Mouse (Mus musculus) hindbrain, postnatal 0 days (tissue): ENCODE measurements at regions not wholly inside any gene's neighbourhood (a gene's known extent, or its start where the extent isn't known, plus 50 kb on each side); places are given as distances from the start of the nearest gene placed in this dataset.

ENCODE experiments used
- ATAC-seq: fragments of 200-750 bp; cut with Nextera tagmentation; 2 replicates; pipeline ENCODE4 v1.8.0; 2017; ENCODE audit warnings: mild to moderate bottlenecking, moderate TSS enrichment, moderate library complexity
- DNase-seq: peaks from one replicate; pipeline ENCODE4 v3.0.0-alpha.2; 2015; ENCODE audit warnings: low spot score
- H3K27ac ChIP-seq: fragments of 300-500 bp; sonication (generic); 2 replicates; pipeline ENCODE4 v1.5.1; 2014; ENCODE audit warnings: mild to moderate bottlenecking
- H3K27me3 ChIP-seq: fragments of 300-500 bp; sonication (generic); 2 replicates; pipeline ENCODE4 v1.6.1; 2014; ENCODE audit warnings: low read length, mixed read lengths; ENCODE audit not compliant: insufficient read depth
- H3K36me3 ChIP-seq: fragments of 300-500 bp; sonication (generic); 2 replicates; pipeline ENCODE4 v1.6.1; 2014; ENCODE audit warnings: low read length, mixed read lengths; ENCODE audit not compliant: insufficient read depth
- H3K4me1 ChIP-seq: fragments of 300-500 bp; sonication (generic); 2 replicates; pipeline ENCODE4 v1.6.1; 2014; ENCODE audit warnings: antibody characterized with exemption, low read length, mixed read lengths; ENCODE audit not compliant: insufficient read depth
- H3K4me2 ChIP-seq: fragments of 300-500 bp; sonication (generic); 2 replicates; pipeline ENCODE4 v1.6.1; 2014; ENCODE audit warnings: low read depth, mild to moderate bottlenecking, low read length, moderate library complexity, mixed read lengths
- H3K4me3 ChIP-seq: fragments of 300-500 bp; sonication (generic); 2 replicates; pipeline ENCODE4 v1.5.1; 2014; ENCODE audit warnings: low read length
- H3K9ac ChIP-seq: fragments of 300-500 bp; sonication (generic); replicated peaks from 2 replicates; pipeline ENCODE4 v1.6.1; 2014; ENCODE audit warnings: mild to moderate bottlenecking, low read length, moderate library complexity, mixed read lengths
- H3K9me3 ChIP-seq: fragments of 300-500 bp; sonication (generic); 2 replicates; pipeline ENCODE4 v1.6.1; 2016; ENCODE audit warnings: low read length, mixed read lengths
- CTCF ChIP-seq: IDR thresholded peaks from 2 replicates; pipeline ENCODE4 v1.5.1; 2016; ENCODE audit warnings: antibody characterized with exemption, control low read depth, low read depth
- WGBS: fragments of 180-500 bp; shearing (Covaris S2); extraction: QIAGEN DNeasy Blood & Tissue Kit; methylation state at CpG from one replicate; pipeline ENCODE4 v1.1.7; 2014; 5-methylcytosine and 5-hydroxymethylcytosine counted together

DNA sequence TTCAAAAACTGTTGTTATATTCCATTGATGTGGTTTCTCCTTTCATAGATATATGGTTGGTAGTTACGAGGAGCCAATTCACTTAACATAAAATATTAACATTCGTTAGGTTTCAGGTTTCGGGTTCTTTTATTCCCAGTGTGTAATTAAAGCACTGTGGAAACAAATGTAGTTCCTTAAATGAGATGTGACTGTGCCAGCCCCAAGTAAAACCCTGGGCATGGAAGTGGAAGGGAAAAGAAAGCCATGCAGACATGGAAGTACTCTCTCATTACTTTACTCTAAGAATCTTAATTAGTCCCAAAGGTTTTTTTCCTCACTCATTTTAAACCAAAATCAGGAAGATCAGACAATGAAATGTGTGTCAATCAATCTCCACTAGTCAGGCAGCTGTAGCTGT is 784.9 kb upstream of the Apob start:
- 69% methylated on average over 3 of the region's 3 CpGs for WGBS
- Histone ChIP-seq H3K4me1 (no peaks in the 10 kb centered on the region), H3K9ac (no peak overlapping the region), H3K36me3 (no peaks in the 10 kb centered on the region), H3K27ac (no peak overlapping the region), H3K9me3 (no peaks in the 10 kb centered on the region), H3K4me2 (no peak overlapping the region), H3K4me3 (no peak overlapping the region), H3K27me3 (no peaks in the 10 kb centered on the region)
- no peak for TF ChIP-seq CTCF
- ATAC-seq (no peak), DNase-seq (no peak)

DNA sequence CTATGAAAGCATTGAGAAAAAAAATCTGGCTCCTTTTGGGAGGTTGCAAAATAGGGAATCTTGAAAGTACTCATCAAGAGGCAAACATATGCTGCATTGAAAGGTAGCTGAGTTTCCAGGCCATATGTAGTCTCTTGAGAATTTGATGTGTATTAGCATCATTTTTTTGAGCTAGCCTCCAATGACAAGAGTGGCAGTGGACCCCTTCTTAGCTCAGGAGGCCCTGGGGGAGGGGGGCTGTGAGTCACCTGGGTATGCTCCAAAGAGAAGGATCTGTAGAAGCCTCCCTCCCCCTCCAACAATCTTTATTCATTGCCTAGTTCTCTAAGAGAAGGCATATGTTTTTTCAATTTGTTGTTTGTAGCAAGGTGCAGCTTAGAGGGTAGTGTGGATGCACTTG is 779.4 kb upstream of the Apob start:
- H3K4me1 ChIP-seq: no peaks in the 10 kb centered on the region
- no peaks in the 10 kb centered on the region for H3K36me3 ChIP-seq
- H3K9ac ChIP-seq: no peak overlapping the region
- H3K4me3 ChIP-seq: no peak overlapping the region
- H3K27ac ChIP-seq: no peak overlapping the region
- H3K4me2 ChIP-seq: no peak overlapping the region
- DNase-seq (no peak), ATAC-seq (no peak)
- H3K9me3 ChIP-seq: no peaks in the 10 kb centered on the region
- TF ChIP-seq CTCF: no peak
- H3K27me3 ChIP-seq: no peaks in the 10 kb centered on the region

GRCm38 (mm10) chr12:7200879-7201278 is 776.6 kb upstream of the Apob start:
- ATAC-seq: no peak

GRCm38 (mm10) chr12:7215686-7216085 is 761.8 kb upstream of the Apob start:
- H3K4me2 ChIP-seq: no peak overlapping the region
- H3K36me3 ChIP-seq: no peaks in the 10 kb centered on the region
- no peak overlapping the region for H3K4me3 ChIP-seq
- ATAC-seq (no peak), DNase-seq (no peak)
- 66% methylated on average over 6 of the region's 6 CpGs for WGBS
- no peaks in the 10 kb centered on the region for H3K9me3 ChIP-seq
- H3K27ac ChIP-seq: no peak overlapping the region
- H3K27me3 ChIP-seq: no peaks in the 10 kb centered on the region
- H3K4me1 ChIP-seq: no peaks in the 10 kb centered on the region; the same call in 1 of the 2 replicates
- no peak for TF ChIP-seq CTCF
- no peak overlapping the region for H3K9ac ChIP-seq

More at GRCm38 (mm10) chr12:7200879-7201278, 776.6 kb upstream of the Apob start:
- Histone ChIP-seq H3K27me3 (no peaks in the 10 kb centered on the region), H3K4me1 (no peaks in the 10 kb centered on the region), H3K9me3 (no peaks in the 10 kb centered on the region), H3K4me2 (no peak overlapping the region), H3K4me3 (no peak overlapping the region), H3K36me3 (no peaks in the 10 kb centered on the region), H3K27ac (no peak overlapping the region), H3K9ac (no peak overlapping the region)
- 89% methylated on average over 1 of the region's 1 CpGs for WGBS
- TF ChIP-seq CTCF: no peak
- no peak for DNase-seq

DNA sequence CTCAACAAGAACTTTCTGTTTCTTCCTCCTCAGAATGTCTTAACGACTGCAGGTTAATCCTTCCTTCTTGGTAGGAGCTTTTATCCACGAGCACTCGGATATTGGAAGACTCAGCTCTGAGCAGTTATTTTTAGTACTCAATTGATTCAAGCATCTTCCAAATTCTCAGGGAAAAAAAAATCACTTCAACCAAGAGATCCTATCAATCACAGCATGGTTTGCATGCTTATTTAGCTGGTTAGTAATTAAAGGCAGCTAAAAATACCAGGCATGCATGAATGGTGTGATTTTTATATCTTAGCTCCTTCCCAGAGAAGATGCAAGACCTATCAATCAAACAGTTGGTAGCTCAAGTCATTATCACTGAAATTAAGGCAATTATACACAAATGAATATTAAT is 759.9 kb upstream of the Apob start:
- Histone ChIP-seq H3K27ac (no peak overlapping the region), H3K4me1 (no peaks in the 10 kb centered on the region; the same call in 1 of the 2 replicates), H3K4me2 (no peak overlapping the region), H3K36me3 (no peaks in the 10 kb centered on the region), H3K27me3 (no peaks in the 10 kb centered on the region), H3K9ac (no peak overlapping the region), H3K9me3 (no peaks in the 10 kb centered on the region), H3K4me3 (no peak overlapping the region)
- DNase-seq: no peak
- WGBS: 35% methylated on average over 3 of the region's 3 CpGs
- TF ChIP-seq CTCF: no peak
- no peak for ATAC-seq

DNA sequence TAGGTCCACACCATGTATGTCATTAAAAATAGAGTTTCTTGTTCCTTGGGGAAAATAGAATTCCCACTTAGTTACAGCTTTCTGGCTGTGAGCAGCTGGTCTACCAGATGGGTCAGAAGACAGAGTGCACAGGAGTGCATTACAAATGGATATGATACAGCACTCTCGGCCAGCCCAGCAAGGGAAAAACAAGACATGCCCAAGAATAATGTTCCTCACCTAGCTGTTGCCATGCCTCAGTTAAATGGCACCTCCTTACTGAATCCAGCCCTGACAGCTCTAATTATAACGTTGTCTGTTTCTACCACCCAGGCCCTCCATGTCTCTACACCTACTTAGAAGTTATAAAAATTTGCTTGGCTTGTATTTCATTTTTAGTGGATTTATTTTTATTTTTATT is 749.3 kb upstream of the Apob start:
- no peak overlapping the region for H3K9ac ChIP-seq
- H3K27me3 ChIP-seq: no peaks in the 10 kb centered on the region
- no peak for TF ChIP-seq CTCF
- H3K36me3 ChIP-seq: no peaks in the 10 kb centered on the region
- H3K4me2 ChIP-seq: no peak overlapping the region
- WGBS: 40% methylated on average over 2 of the region's 2 CpGs
- ATAC-seq (no peak), DNase-seq (no peak)
- H3K9me3 ChIP-seq: no peaks in the 10 kb centered on the region
- H3K4me1 ChIP-seq: no peaks in the 10 kb centered on the region
- H3K4me3 ChIP-seq: no peak overlapping the region
- H3K27ac ChIP-seq: no peak overlapping the region

GRCm38 (mm10) chr12:7228541-7229225 is 748.8 kb upstream of the Apob start:
- TF ChIP-seq CTCF: no peak
- Histone ChIP-seq H3K9ac (no peak overlapping the region), H3K27me3 (no peaks in the 10 kb centered on the region), H3K4me1 (no peaks in the 10 kb centered on the region), H3K4me2 (no peak overlapping the region), H3K36me3 (no peaks in the 10 kb centered on the region), H3K27ac (no peak overlapping the region), H3K4me3 (no peak overlapping the region), H3K9me3 (no peaks in the 10 kb centered on the region)
- WGBS: 63% methylated on average over 9 of the region's 9 CpGs
- ATAC-seq (no peak), DNase-seq (no peak)
